Mouse (Mus musculus) thymus, postnatal 14 days (tissue): ENCODE data around the gene Mrgprg.
A peak's percentile ranks its signal among the peaks of the same experiment; 100 is the strongest.

Experiments used
- DNase-seq: peaks from one replicate; pipeline ENCODE4 v3.0.0; 2021

The Mrgprg gene

GRCm38 (mm10) chr7:143766893-143767292 lies at the start of gene Mrgprg:
TSS of gene Mrgprg (minus strand) at chr7:143766993.
- DNase-seq, result no peak

DNA sequence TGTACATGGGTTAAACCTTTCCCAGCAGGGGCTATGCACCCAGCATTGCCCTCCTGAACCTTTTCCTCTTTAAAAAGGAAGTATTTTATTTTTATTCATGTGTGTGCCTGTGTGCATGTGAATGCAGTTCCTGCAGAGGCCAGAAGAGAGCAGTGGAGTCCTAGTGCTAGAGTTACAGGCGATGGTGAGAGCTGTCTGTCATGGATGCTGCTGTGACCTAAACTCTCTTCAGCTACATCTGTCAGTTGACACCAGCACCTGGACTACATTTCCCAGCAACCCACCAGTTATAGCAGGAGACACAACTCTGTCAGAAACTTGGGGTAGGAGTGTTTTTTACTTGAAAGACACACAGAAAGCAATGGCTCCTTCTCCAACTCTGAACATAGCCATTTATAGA lies 42.1 kb upstream of the Mrgprg start:
- DNase-seq, result peak; percentile 71

DNA sequence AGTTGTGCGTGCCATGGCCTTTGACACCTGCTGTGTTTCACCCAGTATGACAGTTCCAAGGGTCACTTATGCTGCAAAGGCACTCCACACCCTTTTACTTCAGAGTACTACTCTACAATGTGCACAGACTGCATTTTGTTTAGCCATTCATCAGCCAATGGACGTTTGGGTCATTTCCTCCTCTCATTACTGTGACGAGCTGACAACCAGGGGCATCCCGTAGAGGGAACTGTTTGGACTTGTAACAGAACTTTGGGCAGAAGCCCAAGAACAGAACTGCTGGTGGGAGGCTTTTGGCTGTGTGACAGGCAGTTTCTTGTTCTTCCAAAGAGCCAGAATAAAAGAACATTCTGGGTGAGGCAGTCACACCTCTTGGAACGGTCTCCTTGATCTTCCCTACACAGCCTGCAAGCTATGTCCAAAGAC lies 38.4 kb upstream of the Mrgprg start:
- DNase-seq, result no peak

- no peak for DNase-seq
Observed at GRCm38 (mm10) chr7:143801195-143802065, 34.6 kb upstream of the Mrgprg start.

- no peak for DNase-seq
Observed at GRCm38 (mm10) chr7:143800770-143801169, 34.0 kb upstream of the Mrgprg start.

DNA sequence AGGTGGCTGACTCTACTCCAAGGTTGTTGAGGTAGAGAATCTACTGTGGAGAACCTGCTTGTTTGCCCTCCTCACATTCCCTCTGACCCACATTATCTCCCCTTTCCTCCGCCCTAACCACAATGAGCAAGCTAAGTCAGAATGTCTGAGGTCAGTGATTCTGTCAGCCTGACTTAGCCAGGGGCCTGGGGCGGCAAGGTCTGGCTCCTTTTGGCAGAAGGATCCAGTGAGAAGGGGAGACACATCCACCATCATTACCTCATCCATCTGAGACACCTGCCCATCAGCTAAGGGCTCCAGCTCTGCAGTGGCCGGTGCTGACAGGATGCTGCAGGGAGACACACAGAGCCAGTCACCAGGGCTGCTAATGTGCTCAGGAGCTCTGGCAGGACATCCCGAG lies 32.0 kb upstream of the Mrgprg start:
- no peak for DNase-seq

GRCm38 (mm10) chr7:143793121-143793520 lies 26.3 kb upstream of the Mrgprg start:
- peak; percentile 65 for DNase-seq

GRCm38 (mm10) chr7:143792336-143792985 lies 25.7 kb upstream of the Mrgprg start:
- no peak for DNase-seq

DNA sequence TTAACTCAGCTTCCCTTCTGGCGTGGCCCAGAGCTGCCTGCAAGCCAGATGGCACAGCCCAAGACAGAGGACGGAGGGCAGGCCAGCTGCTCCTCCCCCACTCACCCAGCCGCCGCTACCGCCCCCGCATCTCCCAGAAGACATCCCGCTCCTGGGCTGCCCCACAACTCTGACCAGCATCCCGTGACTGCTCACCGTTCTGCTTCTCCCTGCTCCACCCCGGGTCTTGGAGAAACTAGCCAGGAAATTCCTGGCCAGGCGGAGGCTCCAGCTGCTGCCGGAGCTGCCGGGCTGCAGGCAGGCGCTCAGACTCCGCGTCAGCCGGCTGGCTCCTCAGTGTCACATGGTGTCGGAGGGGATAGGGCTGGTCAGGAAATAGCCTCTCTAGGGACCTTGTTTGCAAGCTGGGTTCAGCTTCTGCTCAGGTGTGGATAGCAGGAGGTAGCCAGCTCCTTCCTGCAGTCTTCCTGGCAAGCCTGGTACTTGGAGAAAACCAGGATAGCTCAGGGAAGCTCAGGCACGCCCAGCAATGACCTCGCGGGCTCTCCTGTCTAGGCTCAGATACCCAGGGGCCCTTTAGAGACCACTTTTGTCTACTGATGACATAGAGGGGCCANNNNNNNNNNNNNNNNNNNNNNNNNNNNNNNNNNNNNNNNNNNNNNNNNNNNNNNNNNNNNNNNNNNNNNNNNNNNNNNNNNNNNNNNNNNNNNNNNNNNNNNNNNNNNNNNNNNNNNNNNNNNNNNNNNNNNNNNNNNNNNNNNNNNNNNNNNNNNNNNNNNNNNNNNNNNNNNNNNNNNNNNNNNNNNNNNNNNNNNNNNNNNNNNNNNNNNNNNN lies 17.4 kb upstream of the Mrgprg start, which contains the start of gene Mrgpre:
TSS of gene Mrgpre (minus strand) at position 505 of the 834 bp plus-strand sequence.
- peak; percentile 75 for DNase-seq

DNA sequence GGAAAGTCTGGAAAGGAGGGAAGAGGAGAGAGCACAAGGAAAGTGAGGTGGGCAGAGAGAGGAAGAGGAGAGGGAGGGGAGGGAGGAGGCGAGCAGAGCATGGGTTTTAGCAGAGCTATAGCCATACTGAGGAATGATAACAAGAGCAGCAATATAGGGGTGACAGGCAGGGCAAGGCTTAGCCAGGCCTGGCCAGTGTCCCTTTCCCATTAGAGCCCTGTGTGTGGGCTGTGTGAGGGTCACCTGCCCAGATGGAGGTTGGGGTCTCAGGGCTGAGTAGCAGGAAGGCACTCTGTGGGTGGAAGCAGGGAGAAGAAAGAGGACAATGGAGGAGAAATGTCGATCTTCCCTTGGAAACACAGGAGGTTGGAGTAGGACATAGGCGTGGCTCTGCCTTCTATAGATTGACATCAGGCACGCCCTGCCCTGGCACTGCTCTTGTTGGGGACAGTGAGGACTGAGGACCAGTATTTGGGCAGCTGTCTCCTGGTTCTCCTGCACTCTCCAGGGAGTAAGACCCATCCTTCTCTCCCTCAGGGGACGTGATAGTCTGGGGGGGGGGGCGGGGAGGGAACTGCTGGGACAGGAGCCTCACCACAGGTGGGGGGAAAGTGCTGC lies 16.7 kb upstream of the Mrgprg start:
- peak; percentile 25 for DNase-seq

- no peak for DNase-seq
Observed at GRCm38 (mm10) chr7:143777375-143777774, 10.6 kb upstream of the Mrgprg start.

GRCm38 (mm10) chr7:143776137-143776536 lies 9.3 kb upstream of the Mrgprg start:
- peak; percentile 49 for DNase-seq

- no peak for DNase-seq
Observed at GRCm38 (mm10) chr7:143769461-143769860, 2.7 kb upstream of the Mrgprg start.

DNA sequence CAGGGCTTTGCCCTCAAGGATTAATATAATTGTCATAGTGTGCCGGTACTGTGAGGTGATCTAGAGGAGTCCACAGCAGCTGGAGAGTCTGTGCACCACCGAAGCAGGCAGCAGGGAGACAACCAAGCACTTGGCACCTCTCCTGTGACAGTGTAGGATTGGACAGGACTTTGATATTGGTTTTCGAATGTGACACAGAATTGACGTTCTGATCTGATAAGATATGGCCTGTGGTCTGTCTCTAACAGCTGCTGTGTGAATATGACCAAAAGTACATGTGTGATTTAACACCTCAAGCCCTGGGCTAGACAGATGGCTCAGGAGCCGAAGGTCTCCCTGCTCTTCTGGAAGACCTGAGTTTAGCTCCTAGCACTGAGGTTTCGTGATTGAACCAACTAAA lies 1.5 kb upstream of the Mrgprg start:
- no peak for DNase-seq

DNA sequence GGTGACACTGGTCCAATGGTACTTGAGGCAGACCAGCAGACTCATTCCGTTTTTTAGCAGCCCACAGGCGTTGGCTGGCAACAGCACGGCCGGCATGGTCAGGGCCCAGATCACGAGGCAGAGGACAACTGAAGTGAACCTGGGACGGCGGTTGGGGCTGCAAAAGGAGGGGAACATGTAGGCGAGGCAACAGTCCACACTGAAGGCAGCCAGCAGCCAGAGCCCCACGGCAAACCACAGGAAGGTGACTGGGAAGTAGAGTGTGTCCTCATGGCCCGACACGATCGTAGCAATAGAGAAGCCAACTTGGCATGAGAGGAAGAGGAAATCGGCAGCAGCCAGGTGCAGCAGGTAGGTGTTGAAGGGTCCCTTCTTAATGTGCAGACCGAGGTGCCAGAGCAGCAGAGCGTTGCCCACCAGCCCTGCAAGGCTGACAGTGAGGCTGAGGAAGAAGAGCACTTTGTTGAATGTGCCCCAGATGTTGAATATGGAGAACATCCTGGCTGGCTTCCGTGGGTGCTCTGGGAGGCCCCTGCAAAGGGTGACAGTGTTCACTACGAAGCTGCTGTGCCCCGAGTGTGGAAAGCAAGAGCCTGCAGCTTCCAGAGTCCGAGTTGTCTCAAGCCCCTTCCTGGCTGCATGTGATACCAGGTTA lies 1.8 kb downstream of the Mrgprg start:
- DNase-seq, result peak; percentile 68

DNA sequence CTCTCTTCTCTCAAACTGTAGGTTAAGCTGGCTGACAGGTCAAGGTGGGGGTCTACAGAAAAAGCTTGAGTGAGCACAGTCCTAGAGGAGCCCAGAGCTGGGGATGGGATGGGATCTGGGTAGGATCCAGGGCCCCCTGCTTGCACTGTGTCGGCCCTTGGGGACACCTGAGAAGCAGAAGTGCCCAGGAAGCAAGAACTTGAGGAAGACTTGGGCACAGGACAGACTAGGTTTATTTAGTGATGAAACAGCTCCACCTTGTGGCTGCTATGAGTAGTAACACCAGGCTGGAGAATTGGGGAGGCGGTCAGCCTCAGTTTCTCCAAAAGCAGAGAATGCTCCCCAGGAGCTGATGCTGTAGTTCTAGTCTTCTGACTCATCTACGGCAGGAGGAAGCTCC lies 3.0 kb downstream of the Mrgprg start:
- DNase-seq, result peak; percentile 42

- DNase-seq, result no peak
Observed at GRCm38 (mm10) chr7:143758956-143759355, 7.8 kb downstream of the Mrgprg start.

DNA sequence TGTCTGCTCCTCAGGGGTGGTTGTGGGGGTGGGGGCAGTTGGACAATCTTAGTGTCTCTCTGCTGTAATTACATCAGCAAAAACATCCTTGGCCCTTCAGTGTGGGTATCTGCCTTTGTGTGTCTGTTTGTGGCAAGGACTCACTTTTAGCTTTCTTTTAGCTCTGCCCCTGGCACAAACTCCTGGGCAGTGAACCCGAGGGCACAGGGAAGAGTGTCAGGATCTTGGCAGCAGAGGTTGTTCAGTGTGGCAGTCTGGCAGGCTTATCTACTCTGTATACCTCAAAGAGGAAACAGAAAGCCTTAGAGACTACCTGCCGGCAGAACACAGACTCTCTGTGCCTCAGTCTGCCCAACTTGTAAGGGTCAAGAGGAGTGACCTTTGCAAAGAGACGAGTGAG lies 9.1 kb downstream of the Mrgprg start:
- no peak for DNase-seq

DNA sequence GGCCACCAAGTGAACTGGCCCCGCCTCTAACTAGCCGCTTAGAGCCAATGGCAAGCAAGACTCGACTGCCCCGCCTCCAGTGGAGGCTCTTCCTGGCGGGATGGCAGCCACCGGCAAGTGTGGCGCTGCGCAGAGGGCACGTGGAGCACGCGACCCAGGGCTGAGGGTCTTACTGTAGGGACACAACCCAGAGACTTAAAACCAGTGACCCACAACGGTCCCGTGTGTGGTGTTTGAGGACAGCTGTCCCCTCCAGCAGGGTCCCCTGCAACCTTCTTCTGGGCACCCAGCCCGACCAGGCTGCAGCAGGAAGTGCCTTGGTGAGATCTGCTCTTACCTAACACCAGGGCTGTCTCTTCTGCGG lies 9.8 kb downstream of the Mrgprg start:
- DNase-seq, result peak; percentile 91

DNA sequence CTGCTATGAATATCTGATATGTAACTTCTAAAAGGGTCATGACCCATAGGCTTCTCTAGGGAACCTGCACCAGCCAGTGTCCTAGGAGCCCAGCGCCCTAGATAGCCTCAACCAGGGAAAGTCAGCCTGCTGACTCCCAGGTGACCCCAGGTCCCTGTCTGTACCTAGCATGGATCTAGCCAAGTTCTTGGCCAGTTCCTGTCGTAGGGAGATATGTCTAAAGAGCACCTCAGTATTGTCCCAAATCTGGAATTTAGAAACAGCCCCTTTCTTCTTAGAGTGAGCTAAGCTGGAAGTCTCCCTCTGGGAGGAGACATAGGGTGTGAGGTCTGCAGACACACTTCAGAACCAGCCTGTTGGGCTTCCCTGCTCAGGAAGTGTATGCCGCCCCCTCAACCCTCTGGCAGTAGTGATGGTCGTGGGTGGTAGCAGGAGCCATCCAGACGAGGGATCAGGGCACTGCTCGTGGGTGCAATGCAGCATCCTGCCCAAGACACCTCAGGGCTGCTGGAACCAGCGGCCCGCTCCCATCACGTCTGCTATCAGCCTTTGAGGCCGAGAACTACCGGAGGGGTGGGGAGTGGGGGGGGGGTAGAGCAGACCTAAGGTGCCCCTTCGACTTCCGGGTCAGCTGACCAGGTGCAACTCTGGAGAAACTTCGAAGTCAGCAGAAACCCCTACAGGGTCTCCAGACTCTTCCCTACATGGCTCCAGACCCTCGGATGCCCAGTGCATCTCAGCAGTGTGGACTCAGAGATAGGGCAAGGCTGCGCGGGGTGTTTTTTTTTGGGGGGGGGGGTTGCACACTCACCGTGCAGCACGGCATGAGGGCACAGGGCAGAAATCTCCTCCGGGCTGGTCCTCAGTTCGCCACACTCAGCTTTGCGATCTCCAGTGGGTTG lies 10.4 kb downstream of the Mrgprg start, which contains the start of gene Osbpl5:
TSS of gene Osbpl5 (minus strand) at position 861 of the 902 bp plus-strand sequence.
- peak; percentile 43 for DNase-seq
